Mouse (Mus musculus) small intestine, adult 2 months (tissue): ENCODE data around the gene Dcpp3.

ENCODE experiments used
- CTCF ChIP-seq: fragments of 200-500 bp; IDR thresholded peaks from 2 replicates; pipeline ENCODE4 v1.5.1; 2012; ENCODE audit warnings: low read depth, mild to moderate bottlenecking, control low read depth, inconsistent platforms, low read length, moderate library complexity, mixed read lengths; ENCODE audit not compliant: insufficient replicate concordance, insufficient read length; ENCODE audit errors: extremely low read depth
- POLR2A ChIP-seq: fragments of 200-500 bp; IDR thresholded peaks from 2 replicates; pipeline ENCODE4 v1.6.1; 2012; ENCODE audit warnings: low read depth, mild to moderate bottlenecking, control low read depth, inconsistent platforms, low read length, moderate library complexity

DNA sequence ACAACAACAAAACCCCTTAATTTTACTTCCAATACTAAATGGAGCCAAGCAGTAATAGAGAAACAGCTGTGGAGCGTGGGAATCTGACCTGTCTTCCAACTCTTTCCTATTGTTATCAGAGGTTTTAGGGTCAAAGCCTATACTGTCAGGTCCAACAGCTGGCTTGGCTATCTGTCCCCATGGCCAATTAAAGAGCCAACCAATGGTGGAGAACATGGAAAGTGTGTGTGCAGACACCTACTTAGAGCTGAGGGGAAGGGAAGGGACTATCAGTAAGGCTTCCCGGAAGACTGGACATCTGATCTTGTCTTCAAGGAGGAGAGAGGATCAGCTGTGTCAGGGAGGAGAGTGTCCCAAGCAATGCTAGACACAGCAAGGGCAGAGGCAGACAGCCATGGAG, 31.8 kb downstream of the Dcpp3 start:
- TF ChIP-seq CTCF (no peak), POLR2A (no peak)
